Mouse (Mus musculus): Measurements from ENCODE around the gene Fkbp2. TPM values are rescaled to one million over a fixed set of nuclear protein-coding genes. Genes with fewer than 3 reads are reported as not detected.

Gene Fkbp2
- total and polyA plus RNA-seq, 2 experiments = 60.0 to 92.8 TPM

GRCm38 (mm10) chr19:6972247-6972917 lies 7.9 kb downstream of the Fkbp2 start:
- no peak overlapping the region for H3K27ac ChIP-seq (replicated peaks; ENCODE audit: insufficient read depth, low read depth, low read length)
- H3K4me3 ChIP-seq (ENCODE audit: insufficient read depth, low read depth, low read length) = no peak overlapping the region
- DNase-seq (ENCODE audit: extremely low read depth, low read depth, low spot score) = no peak
- peaks cover 8% of the 10 kb centered on the region; the same call in 1 of the 2 replicates for H3K79me2 ChIP-seq (ENCODE audit: control insufficient read depth, insufficient read depth, low read length)
- no peaks in the 10 kb centered on the region for H3K27me3 ChIP-seq (ENCODE audit: control insufficient read depth, insufficient read depth, low read length)
- no peak for TF ChIP-seq POLR2A (IDR thresholded peaks at IDR 0.05; ENCODE audit: extremely low read depth, insufficient read depth, low read length)
- TF ChIP-seq CTCF (IDR thresholded peaks at IDR 0.05; ENCODE audit: low read depth, low read length) = no peak
- H3K36me3 ChIP-seq (ENCODE audit: control insufficient read depth, insufficient read depth, low read length) = peaks cover 2% of the 10 kb centered on the region; the same call in 1 of the 2 replicates
- peaks cover 14% of the 10 kb centered on the region for H3K4me1 ChIP-seq (ENCODE audit: control insufficient read depth, insufficient read depth, low read length)
- H3K9ac ChIP-seq (ENCODE audit: low read depth, low read length) = no peak overlapping the region
- WGBS = 92% methylated on average over 13 of the region's 13 CpGs

GRCm38 (mm10) chr19:6971644-6972043 lies 8.7 kb downstream of the Fkbp2 start:
- Histone ChIP-seq H3K27me3 (ENCODE audit: control insufficient read depth, insufficient read depth, low read length) (no peaks in the 10 kb centered on the region), H3K9ac (ENCODE audit: low read depth, low read length) (no peak overlapping the region), H3K27ac (replicated peaks; ENCODE audit: insufficient read depth, low read depth, low read length) (no peak overlapping the region), H3K4me3 (ENCODE audit: insufficient read depth, low read depth, low read length) (no peak overlapping the region), H3K36me3 (ENCODE audit: control insufficient read depth, insufficient read depth, low read length) (no peaks in the 10 kb centered on the region), H3K79me2 (ENCODE audit: control insufficient read depth, insufficient read depth, low read length) (peaks cover 8% of the 10 kb centered on the region; the same call in 1 of the 2 replicates), H3K4me1 (ENCODE audit: control insufficient read depth, insufficient read depth, low read length) (peaks cover 12% of the 10 kb centered on the region)
- no peak for DNase-seq (ENCODE audit: extremely low read depth, low read depth, low spot score)
- TF ChIP-seq CTCF (IDR thresholded peaks at IDR 0.05; ENCODE audit: low read depth, low read length) (no peak), POLR2A (IDR thresholded peaks at IDR 0.05; ENCODE audit: extremely low read depth, insufficient read depth, low read length) (no peak)
- WGBS = 74% methylated on average over 6 of the region's 6 CpGs

- no peak for TF ChIP-seq POLR2A (IDR thresholded peaks at IDR 0.05; ENCODE audit: extremely low read depth, insufficient read depth, low read length)
- no peak for TF ChIP-seq CTCF (IDR thresholded peaks at IDR 0.05; ENCODE audit: low read depth, low read length)
- DNase-seq (ENCODE audit: extremely low read depth, low read depth, low spot score) = no peak
- H3K9ac ChIP-seq (ENCODE audit: low read depth, low read length) = no peak overlapping the region
These were observed 9.7 kb downstream of the Fkbp2 start for GRCm38 (mm10) chr19:6970460-6971085.

GRCm38 (mm10) chr19:6969665-6970381 lies 10.5 kb downstream of the Fkbp2 start:
- Histone ChIP-seq H3K79me2 (ENCODE audit: control insufficient read depth, insufficient read depth, low read length) (peaks cover 4% of the 10 kb centered on the region; the same call in 1 of the 2 replicates), H3K36me3 (ENCODE audit: control insufficient read depth, insufficient read depth, low read length) (peaks cover 1% of the 10 kb centered on the region; the same call in 1 of the 2 replicates), H3K4me1 (ENCODE audit: control insufficient read depth, insufficient read depth, low read length) (peaks cover 7% of the 10 kb centered on the region), H3K4me3 (ENCODE audit: insufficient read depth, low read depth, low read length) (peak overlapping the region; percentile 85), H3K27ac (replicated peaks; ENCODE audit: insufficient read depth, low read depth, low read length) (peak overlapping the region; percentile 61), H3K9ac (ENCODE audit: low read depth, low read length) (peak overlapping the region; percentile 93), H3K27me3 (ENCODE audit: control insufficient read depth, insufficient read depth, low read length) (no peaks in the 10 kb centered on the region)
- peak; percentile 20 for DNase-seq (ENCODE audit: extremely low read depth, low read depth, low spot score)
- WGBS = 2% methylated on average over 55 of the region's 55 CpGs
- TF ChIP-seq POLR2A (IDR thresholded peaks at IDR 0.05; ENCODE audit: extremely low read depth, insufficient read depth, low read length) (peak; percentile 58; the same call in 1 of the 2 replicates), CTCF (IDR thresholded peaks at IDR 0.05; ENCODE audit: low read depth, low read length) (peak; percentile 72)

More at GRCm38 (mm10) chr19:6970460-6971085, 9.7 kb downstream of the Fkbp2 start:
- Histone ChIP-seq H3K36me3 (ENCODE audit: control insufficient read depth, insufficient read depth, low read length) (no peaks in the 10 kb centered on the region), H3K4me3 (ENCODE audit: insufficient read depth, low read depth, low read length) (no peak overlapping the region), H3K79me2 (ENCODE audit: control insufficient read depth, insufficient read depth, low read length) (peaks cover 4% of the 10 kb centered on the region; the same call in 1 of the 2 replicates), H3K4me1 (ENCODE audit: control insufficient read depth, insufficient read depth, low read length) (peaks cover 7% of the 10 kb centered on the region), H3K27me3 (ENCODE audit: control insufficient read depth, insufficient read depth, low read length) (no peaks in the 10 kb centered on the region), H3K27ac (replicated peaks; ENCODE audit: insufficient read depth, low read depth, low read length) (no peak overlapping the region)
- WGBS = 46% methylated on average over 11 of the region's 11 CpGs

- WGBS = under 1% methylated on average over 20 of the region's 20 CpGs
- H3K4me1 ChIP-seq (ENCODE audit: control insufficient read depth, insufficient read depth, low read length) = peaks cover 7% of the 10 kb centered on the region
- H3K27ac ChIP-seq (replicated peaks; ENCODE audit: insufficient read depth, low read depth, low read length) = peak overlapping the region; percentile 61
These were observed 11.0 kb downstream of the Fkbp2 start for GRCm38 (mm10) chr19:6969291-6969664.

More at GRCm38 (mm10) chr19:6969291-6969664, 11.0 kb downstream of the Fkbp2 start:
- Histone ChIP-seq H3K36me3 (ENCODE audit: control insufficient read depth, insufficient read depth, low read length) (peaks cover 1% of the 10 kb centered on the region; the same call in 1 of the 2 replicates), H3K9ac (ENCODE audit: low read depth, low read length) (peak overlapping the region; percentile 93), H3K4me3 (ENCODE audit: insufficient read depth, low read depth, low read length) (peak overlapping the region; percentile 85), H3K79me2 (ENCODE audit: control insufficient read depth, insufficient read depth, low read length) (peaks cover 4% of the 10 kb centered on the region; the same call in 1 of the 2 replicates), H3K27me3 (ENCODE audit: control insufficient read depth, insufficient read depth, low read length) (no peaks in the 10 kb centered on the region)
- TF ChIP-seq POLR2A (IDR thresholded peaks at IDR 0.05; ENCODE audit: extremely low read depth, insufficient read depth, low read length) (no peak), CTCF (IDR thresholded peaks at IDR 0.05; ENCODE audit: low read depth, low read length) (no peak)
- DNase-seq (ENCODE audit: extremely low read depth, low read depth, low spot score) = no peak
